Mouse (Mus musculus) midbrain, embryonic 15.5 days (tissue): ENCODE data around the gene Nhs. TPM values are rescaled to one million over a fixed set of nuclear protein-coding genes. Genes with fewer than 3 reads are reported as not detected.

Experiments
- ATAC-seq: fragments of 200-750 bp; cut with Nextera tagmentation; replicated peaks from 2 replicates; pipeline ENCODE4 v1.8.0; 2017; ENCODE audit warnings: moderate TSS enrichment
- H3K27ac ChIP-seq: fragments of 300-500 bp; sonication (generic); 2 replicates; pipeline ENCODE4 v1.5.1; 2015; ENCODE audit warnings: mild to moderate bottlenecking, inconsistent platforms
- H3K27me3 ChIP-seq: fragments of 300-500 bp; sonication (generic); replicated peaks from 2 replicates; pipeline ENCODE4 v1.6.1; 2015; ENCODE audit warnings: inconsistent platforms
- H3K36me3 ChIP-seq: fragments of 300-500 bp; sonication (generic); replicated peaks from 2 replicates; pipeline ENCODE4 v1.6.1; 2015; ENCODE audit warnings: inconsistent platforms
- H3K4me1 ChIP-seq: fragments of 300-500 bp; sonication (generic); 2 replicates; pipeline ENCODE4 v1.6.1; 2015; ENCODE audit warnings: inconsistent platforms
- H3K4me2 ChIP-seq: fragments of 300-500 bp; sonication (generic); 2 replicates; pipeline ENCODE4 v1.6.1; 2015; ENCODE audit warnings: inconsistent platforms, mild to moderate bottlenecking, moderate library complexity
- H3K4me3 ChIP-seq: fragments of 300-500 bp; sonication (generic); 2 replicates; pipeline ENCODE4 v1.5.1; 2015; ENCODE audit warnings: mild to moderate bottlenecking, inconsistent platforms
- H3K9ac ChIP-seq: fragments of 300-500 bp; sonication (generic); 2 replicates; pipeline ENCODE4 v1.6.1; 2015; ENCODE audit warnings: mild to moderate bottlenecking, inconsistent platforms
- H3K9me3 ChIP-seq: fragments of 300-500 bp; sonication (generic); 2 replicates; pipeline ENCODE4 v1.6.1; 2016; ENCODE audit warnings: inconsistent platforms
- WGBS: fragments of 180-500 bp; shearing (Covaris S2); methylation state at CpG from one replicate; pipeline ENCODE4 v1.1.7; 2015; ENCODE audit warnings: mixed read lengths; 5-methylcytosine and 5-hydroxymethylcytosine counted together
- polyA plus RNA-seq: library from polyadenylated mRNA; unstranded; fragments of >200 nt; fragmentation: Nextera tagmentation; extraction: Ambion mirVana; gene quantifications from 2 replicates; pipeline ENCODE4 v1.2.1, GENCODE M21; 2015

Nhs gene
- polyA plus RNA-seq, 1 experiment from 2014 or later: 3.9 TPM

GRCm38 (mm10) chrX:162003818-162004217 is 155.7 kb downstream of the Nhs start:
- H3K27me3 ChIP-seq: peaks cover 19% of the 10 kb centered on the region; the same call in 1 of the 2 replicates
- no peak overlapping the region for H3K9ac ChIP-seq
- no peaks in the 10 kb centered on the region for H3K4me1 ChIP-seq
- no peak for ATAC-seq
- 36% methylated on average over 1 of the region's 1 CpGs for WGBS
- H3K4me2 ChIP-seq: no peak overlapping the region
- no peaks in the 10 kb centered on the region for H3K36me3 ChIP-seq
- no peak overlapping the region for H3K4me3 ChIP-seq
- no peak overlapping the region for H3K27ac ChIP-seq
- H3K9me3 ChIP-seq: no peaks in the 10 kb centered on the region

GRCm38 (mm10) chrX:161998876-161999275 is 160.7 kb downstream of the Nhs start:
- no peak overlapping the region for H3K4me3 ChIP-seq
- H3K9me3 ChIP-seq: no peaks in the 10 kb centered on the region
- no peak overlapping the region for H3K9ac ChIP-seq
- no peak for ATAC-seq
- no peak overlapping the region for H3K27ac ChIP-seq
- 79% methylated on average over 3 of the region's 3 CpGs for WGBS
- 0 out of 2 replicates have a peak, but pooled peaks cover 3% of the 10 kb centered on the region for H3K4me1 ChIP-seq
- no peaks in the 10 kb centered on the region for H3K36me3 ChIP-seq
- peaks cover 4% of the 10 kb centered on the region; the same call in 1 of the 2 replicates for H3K27me3 ChIP-seq
- H3K4me2 ChIP-seq: no peak overlapping the region

GRCm38 (mm10) chrX:161997170-161997795 is 162.2 kb downstream of the Nhs start:
- H3K36me3 ChIP-seq: no peaks in the 10 kb centered on the region
- H3K4me3 ChIP-seq: no peak overlapping the region
- WGBS: 47% methylated on average over 2 of the region's 2 CpGs
- peak overlapping the region; percentile 36; the same call in 1 of the 2 replicates for H3K27ac ChIP-seq
- H3K4me2 ChIP-seq: no peak overlapping the region
- ATAC-seq: peak; percentile 75; the same call in 1 of the 2 replicates
- no peak overlapping the region for H3K9ac ChIP-seq
- no peaks in the 10 kb centered on the region for H3K9me3 ChIP-seq
- peaks cover 4% of the 10 kb centered on the region for H3K27me3 ChIP-seq
- H3K4me1 ChIP-seq: 0 out of 2 replicates have a peak, but pooled peaks cover 3% of the 10 kb centered on the region

- H3K27ac ChIP-seq: no peak overlapping the region
- no peaks in the 10 kb centered on the region for H3K9me3 ChIP-seq
- H3K36me3 ChIP-seq: no peaks in the 10 kb centered on the region
- peaks cover 18% of the 10 kb centered on the region for H3K27me3 ChIP-seq
- WGBS: 87% methylated on average over 1 of the region's 1 CpGs
- H3K9ac ChIP-seq: no peak overlapping the region
- no peak overlapping the region for H3K4me3 ChIP-seq
- no peaks in the 10 kb centered on the region for H3K4me1 ChIP-seq
- no peak for ATAC-seq
- H3K4me2 ChIP-seq: no peak overlapping the region
Measured at GRCm38 (mm10) chrX:161990171-161990570, 169.4 kb downstream of the Nhs start.

- ATAC-seq: no peak
- Histone ChIP-seq H3K9me3 (no peaks in the 10 kb centered on the region), H3K27me3 (peaks cover 11% of the 10 kb centered on the region; the same call in 1 of the 2 replicates), H3K4me3 (no peak overlapping the region), H3K27ac (no peak overlapping the region), H3K36me3 (no peaks in the 10 kb centered on the region), H3K4me2 (no peak overlapping the region), H3K9ac (no peak overlapping the region), H3K4me1 (no peaks in the 10 kb centered on the region)
- 70% methylated on average over 6 of the region's 6 CpGs for WGBS
Measured at GRCm38 (mm10) chrX:161984961-161985360, 174.6 kb downstream of the Nhs start.

- peaks cover 3% of the 10 kb centered on the region; the same call in 1 of the 2 replicates for H3K4me1 ChIP-seq
- no peak overlapping the region for H3K27ac ChIP-seq
- H3K4me2 ChIP-seq: no peak overlapping the region
- 75% methylated on average over 6 of the region's 6 CpGs for WGBS
- ATAC-seq: no peak
- peaks cover 5% of the 10 kb centered on the region; the same call in 1 of the 2 replicates for H3K27me3 ChIP-seq
- H3K36me3 ChIP-seq: no peaks in the 10 kb centered on the region
- no peak overlapping the region for H3K4me3 ChIP-seq
- H3K9ac ChIP-seq: no peak overlapping the region
- H3K9me3 ChIP-seq: no peaks in the 10 kb centered on the region
Measured at GRCm38 (mm10) chrX:161981399-161981798, 178.1 kb downstream of the Nhs start.

- H3K4me1 ChIP-seq: peaks cover 3% of the 10 kb centered on the region; the same call in 1 of the 2 replicates
Measured at GRCm38 (mm10) chrX:161979946-161980345, 179.6 kb downstream of the Nhs start.

GRCm38 (mm10) chrX:161977236-161977841 is 182.2 kb downstream of the Nhs start:
- H3K27me3 ChIP-seq: peaks cover 9% of the 10 kb centered on the region

More at GRCm38 (mm10) chrX:161979946-161980345, 179.6 kb downstream of the Nhs start:
- Histone ChIP-seq H3K36me3 (no peaks in the 10 kb centered on the region), H3K9ac (no peak overlapping the region), H3K4me3 (no peak overlapping the region), H3K9me3 (no peaks in the 10 kb centered on the region), H3K4me2 (no peak overlapping the region), H3K27me3 (peaks cover 5% of the 10 kb centered on the region; the same call in 1 of the 2 replicates), H3K27ac (no peak overlapping the region)
- no peak for ATAC-seq

GRCm38 (mm10) chrX:161976376-161976775 is 183.2 kb downstream of the Nhs start:
- Histone ChIP-seq H3K27me3 (peaks cover 10% of the 10 kb centered on the region), H3K36me3 (no peaks in the 10 kb centered on the region), H3K9me3 (no peaks in the 10 kb centered on the region), H3K4me2 (no peak overlapping the region), H3K9ac (no peak overlapping the region), H3K27ac (no peak overlapping the region), H3K4me1 (peaks cover 3% of the 10 kb centered on the region; the same call in 1 of the 2 replicates), H3K4me3 (no peak overlapping the region)
- whole genome bisulfite sequencing: 55% methylated on average over 2 of the region's 2 CpGs
- ATAC-seq: no peak

More at GRCm38 (mm10) chrX:161977236-161977841, 182.2 kb downstream of the Nhs start:
- no peaks in the 10 kb centered on the region for H3K9me3 ChIP-seq
- WGBS: 69% methylated on average over 4 of the region's 4 CpGs
- no peak overlapping the region for H3K4me3 ChIP-seq
- peaks cover 3% of the 10 kb centered on the region; the same call in 1 of the 2 replicates for H3K4me1 ChIP-seq
- H3K4me2 ChIP-seq: no peak overlapping the region
- H3K27ac ChIP-seq: no peak overlapping the region
- no peak for ATAC-seq
- no peaks in the 10 kb centered on the region for H3K36me3 ChIP-seq
- H3K9ac ChIP-seq: no peak overlapping the region

- no peak overlapping the region for H3K4me3 ChIP-seq
- no peak overlapping the region for H3K27ac ChIP-seq
- 42% methylated on average over 3 of the region's 3 CpGs for WGBS
- H3K9ac ChIP-seq: no peak overlapping the region
- no peak overlapping the region for H3K4me2 ChIP-seq
- H3K36me3 ChIP-seq: no peaks in the 10 kb centered on the region
- H3K4me1 ChIP-seq: peaks cover 1% of the 10 kb centered on the region; the same call in 1 of the 2 replicates
- ATAC-seq: no peak
- H3K27me3 ChIP-seq: peaks cover 13% of the 10 kb centered on the region
- H3K9me3 ChIP-seq: no peaks in the 10 kb centered on the region
Measured at GRCm38 (mm10) chrX:161973572-161973971, 186.0 kb downstream of the Nhs start.

- Histone ChIP-seq H3K9ac (no peak overlapping the region), H3K27me3 (peaks cover 10% of the 10 kb centered on the region), H3K4me3 (no peak overlapping the region), H3K4me2 (no peak overlapping the region), H3K4me1 (no peaks in the 10 kb centered on the region), H3K36me3 (no peaks in the 10 kb centered on the region), H3K27ac (no peak overlapping the region), H3K9me3 (no peaks in the 10 kb centered on the region)
- ATAC-seq: no peak
Measured at GRCm38 (mm10) chrX:161972723-161973122, 186.8 kb downstream of the Nhs start.

- Histone ChIP-seq H3K4me2 (no peak overlapping the region), H3K4me3 (no peak overlapping the region), H3K27me3 (peaks cover 14% of the 10 kb centered on the region), H3K4me1 (no peaks in the 10 kb centered on the region), H3K36me3 (no peaks in the 10 kb centered on the region), H3K27ac (no peak overlapping the region), H3K9me3 (no peaks in the 10 kb centered on the region), H3K9ac (no peak overlapping the region)
- WGBS: 76% methylated on average over 3 of the region's 3 CpGs
- no peak for ATAC-seq
Measured at GRCm38 (mm10) chrX:161971961-161972502, 187.5 kb downstream of the Nhs start.
